Mouse (Mus musculus) embryonic facial prominence, embryonic 14.5 days (tissue): ENCODE data around the gene Mpv17l2. TPM values are rescaled to one million over a fixed set of nuclear protein-coding genes. Genes with fewer than 3 reads are reported as not detected.

ENCODE experiments used
- ATAC-seq: fragments of 200-750 bp; cut with Nextera tagmentation; 2 replicates; pipeline ENCODE4 v1.8.0; 2017; ENCODE audit warnings: low read depth, moderate number of reproducible peaks, moderate TSS enrichment
- DNase-seq: peaks from one replicate; pipeline ENCODE4 v3.0.0-alpha.2; 2015; ENCODE audit warnings: low spot score
- H3K27ac ChIP-seq: fragments of 300-500 bp; sonication (generic); replicated peaks from 2 replicates; pipeline ENCODE4 v1.5.1; 2014; ENCODE audit warnings: low read depth, mild to moderate bottlenecking, low read length, moderate library complexity
- H3K27me3 ChIP-seq: fragments of 300-500 bp; sonication (generic); replicated peaks from 2 replicates; pipeline ENCODE4 v1.6.1; 2014; ENCODE audit warnings: low read length; ENCODE audit not compliant: control insufficient read depth, insufficient read depth
- H3K36me3 ChIP-seq: fragments of 300-500 bp; sonication (generic); 2 replicates; pipeline ENCODE4 v1.6.1; 2014; ENCODE audit warnings: low read length, mixed read lengths; ENCODE audit not compliant: control insufficient read depth, insufficient read depth
- H3K4me1 ChIP-seq: fragments of 300-500 bp; sonication (generic); 2 replicates; pipeline ENCODE4 v1.6.1; 2014; ENCODE audit warnings: antibody characterized with exemption, low read length; ENCODE audit not compliant: control insufficient read depth, insufficient read depth
- H3K4me2 ChIP-seq: fragments of 300-500 bp; sonication (generic); 2 replicates; pipeline ENCODE4 v1.6.1; 2014; ENCODE audit warnings: low read depth, mild to moderate bottlenecking, low read length, moderate library complexity, mixed read lengths
- H3K4me3 ChIP-seq: fragments of 300-500 bp; sonication (generic); 2 replicates; pipeline ENCODE4 v1.5.1; 2014; ENCODE audit warnings: low read depth, mild to moderate bottlenecking, low read length
- H3K9ac ChIP-seq: fragments of 300-500 bp; sonication (generic); 2 replicates; pipeline ENCODE4 v1.6.1; 2014; ENCODE audit warnings: low read depth, mild to moderate bottlenecking, low read length, moderate library complexity, mixed read lengths
- H3K9me3 ChIP-seq: fragments of 300-500 bp; sonication (generic); 2 replicates; pipeline ENCODE4 v1.6.1; 2016; ENCODE audit warnings: low read length; ENCODE audit not compliant: control insufficient read depth
- WGBS: fragments of 180-500 bp; shearing (Covaris S2); extraction: QIAGEN DNeasy Blood & Tissue Kit; methylation state at CpG from one replicate; pipeline ENCODE4 v1.1.7; 2014; 5-methylcytosine and 5-hydroxymethylcytosine counted together
- polyA plus RNA-seq: library from polyadenylated mRNA; unstranded; fragments of >200 nt; fragmentation: Nextera tagmentation; extraction: Ambion mirVana; gene quantifications from 2 replicates; pipeline ENCODE4 v1.2.1, GENCODE M21; 2014

Gene Mpv17l2
- polyA plus RNA-seq, 1 experiment from 2014 or later, result 34.2 TPM

GRCm38 (mm10) chr8:70772890-70773289 lies 12.1 kb upstream of the Mpv17l2 start:
- no peak for DNase-seq
- Histone ChIP-seq H3K9ac (0 out of 2 replicates have a peak overlapping the region, but pooled peaks have one; percentile 46), H3K4me2 (peak overlapping the region; percentile 30; the same call in 1 of the 2 replicates), H3K4me1 (peaks cover 34% of the 10 kb centered on the region), H3K27me3 (no peaks in the 10 kb centered on the region), H3K36me3 (peaks cover 63% of the 10 kb centered on the region), H3K4me3 (no peak overlapping the region), H3K9me3 (no peaks in the 10 kb centered on the region), H3K27ac (peak overlapping the region; percentile 67)
- WGBS, result 82% methylated on average over 9 of the region's 9 CpGs
- no peak for ATAC-seq

- ATAC-seq, result no peak
- no peak overlapping the region for H3K4me2 ChIP-seq
These were observed 11.3 kb upstream of the Mpv17l2 start for GRCm38 (mm10) chr8:70772075-70772474.

GRCm38 (mm10) chr8:70771217-70771616 lies 10.5 kb upstream of the Mpv17l2 start:
- Histone ChIP-seq H3K9ac (no peak overlapping the region), H3K36me3 (peaks cover 68% of the 10 kb centered on the region), H3K4me2 (no peak overlapping the region), H3K9me3 (no peaks in the 10 kb centered on the region), H3K4me3 (no peak overlapping the region), H3K4me1 (peaks cover 30% of the 10 kb centered on the region), H3K27ac (no peak overlapping the region), H3K27me3 (no peaks in the 10 kb centered on the region)
- 86% methylated on average over 5 of the region's 7 CpGs for WGBS
- DNase-seq (no peak), ATAC-seq (no peak)

More at GRCm38 (mm10) chr8:70772075-70772474, 11.3 kb upstream of the Mpv17l2 start:
- WGBS, result 88% methylated on average over 12 of the region's 13 CpGs
- Histone ChIP-seq H3K27ac (no peak overlapping the region), H3K36me3 (peaks cover 68% of the 10 kb centered on the region), H3K4me3 (no peak overlapping the region), H3K9me3 (no peaks in the 10 kb centered on the region), H3K27me3 (no peaks in the 10 kb centered on the region), H3K4me1 (peaks cover 30% of the 10 kb centered on the region), H3K9ac (no peak overlapping the region)
- DNase-seq, result no peak

- H3K27me3 ChIP-seq, result no peaks in the 10 kb centered on the region
- H3K9me3 ChIP-seq, result no peaks in the 10 kb centered on the region
- ATAC-seq (no peak), DNase-seq (no peak)
- peaks cover 68% of the 10 kb centered on the region for H3K36me3 ChIP-seq
- H3K4me1 ChIP-seq, result peaks cover 34% of the 10 kb centered on the region
- no peak overlapping the region for H3K27ac ChIP-seq
- no peak overlapping the region for H3K4me2 ChIP-seq
- WGBS, result 94% methylated on average over 13 of the region's 13 CpGs
- no peak overlapping the region for H3K9ac ChIP-seq
- no peak overlapping the region for H3K4me3 ChIP-seq
These were observed 10.0 kb upstream of the Mpv17l2 start for GRCm38 (mm10) chr8:70770748-70771147.

GRCm38 (mm10) chr8:70769858-70770257 lies 9.1 kb upstream of the Mpv17l2 start:
- Histone ChIP-seq H3K4me1 (peaks cover 26% of the 10 kb centered on the region), H3K9me3 (no peaks in the 10 kb centered on the region), H3K27me3 (no peaks in the 10 kb centered on the region), H3K9ac (0 out of 2 replicates have a peak overlapping the region, but pooled peaks have one; percentile 28), H3K4me3 (no peak overlapping the region), H3K4me2 (no peak overlapping the region), H3K36me3 (peaks cover 67% of the 10 kb centered on the region), H3K27ac (no peak overlapping the region)
- no peak for ATAC-seq
- DNase-seq, result no peak
- 75% methylated on average over 12 of the region's 12 CpGs for WGBS

GRCm38 (mm10) chr8:70769359-70769758 lies 8.6 kb upstream of the Mpv17l2 start:
- 7% methylated on average over 26 of the region's 26 CpGs for WGBS
- Histone ChIP-seq H3K4me1 (peaks cover 21% of the 10 kb centered on the region), H3K36me3 (peaks cover 62% of the 10 kb centered on the region), H3K27ac (no peak overlapping the region), H3K27me3 (no peaks in the 10 kb centered on the region), H3K9me3 (no peaks in the 10 kb centered on the region), H3K4me2 (no peak overlapping the region), H3K4me3 (no peak overlapping the region), H3K9ac (0 out of 2 replicates have a peak overlapping the region, but pooled peaks have one; percentile 28)
- DNase-seq (peak; percentile 95), ATAC-seq (peak; percentile 75)

- WGBS, result 83% methylated on average over 16 of the region's 16 CpGs
These were observed 8.2 kb upstream of the Mpv17l2 start for GRCm38 (mm10) chr8:70768956-70769355.

GRCm38 (mm10) chr8:70768231-70768776 lies 7.6 kb upstream of the Mpv17l2 start:
- Histone ChIP-seq H3K36me3 (peaks cover 63% of the 10 kb centered on the region), H3K27me3 (no peaks in the 10 kb centered on the region)
- 92% methylated on average over 28 of the region's 32 CpGs for WGBS

More at GRCm38 (mm10) chr8:70768956-70769355, 8.2 kb upstream of the Mpv17l2 start:
- H3K4me1 ChIP-seq, result peaks cover 17% of the 10 kb centered on the region
- H3K36me3 ChIP-seq, result peaks cover 60% of the 10 kb centered on the region
- H3K4me2 ChIP-seq, result no peak overlapping the region
- H3K9ac ChIP-seq, result no peak overlapping the region
- no peak overlapping the region for H3K4me3 ChIP-seq
- H3K27ac ChIP-seq, result no peak overlapping the region
- no peaks in the 10 kb centered on the region for H3K9me3 ChIP-seq
- no peak for DNase-seq
- no peaks in the 10 kb centered on the region for H3K27me3 ChIP-seq
- no peak for ATAC-seq

GRCm38 (mm10) chr8:70767503-70767902 lies 6.8 kb upstream of the Mpv17l2 start:
- 83% methylated on average over 6 of the region's 6 CpGs for WGBS
- Histone ChIP-seq H3K4me2 (no peak overlapping the region), H3K9ac (no peak overlapping the region), H3K9me3 (no peaks in the 10 kb centered on the region), H3K27me3 (no peaks in the 10 kb centered on the region), H3K4me3 (no peak overlapping the region), H3K36me3 (peaks cover 62% of the 10 kb centered on the region), H3K27ac (no peak overlapping the region), H3K4me1 (peaks cover 5% of the 10 kb centered on the region; the same call in 1 of the 2 replicates)
- ATAC-seq (no peak), DNase-seq (no peak)

More at GRCm38 (mm10) chr8:70768231-70768776, 7.6 kb upstream of the Mpv17l2 start:
- H3K9me3 ChIP-seq, result no peaks in the 10 kb centered on the region
- H3K9ac ChIP-seq, result no peak overlapping the region
- peaks cover 12% of the 10 kb centered on the region for H3K4me1 ChIP-seq
- no peak overlapping the region for H3K4me3 ChIP-seq
- ATAC-seq (no peak), DNase-seq (no peak)
- no peak overlapping the region for H3K27ac ChIP-seq
- no peak overlapping the region for H3K4me2 ChIP-seq
